8 mouse cellular contexts compared by ENCODE assay signal in genomic region chr15:101283911-101284750, GRCm38 (mm10). TPM values are rescaled to one million over a fixed set of nuclear protein-coding genes. Genes with fewer than 3 reads are reported as not detected.
DNase-seq lines count a peak whose midpoint lies in the region; ATAC-seq and TF ChIP-seq lines count a peak whose summit lies in the region.

TSS of gene Atg101 (plus strand) at chr15:101284272.

- peaks cover 16% of the 10 kb centered on the region for H3K79me3 ChIP-seq in C2C12 (ENCODE audit: low read depth)

- H3K4me3 ChIP-seq in C2C12 (ENCODE audit: insufficient read depth, poor library complexity, severe bottlenecking) (peak within 1 kb of the TSS; percentile 93), myocyte (peak within 1 kb of the TSS; percentile 70)
- H3K4me3 ChIP-seq in erythroblast, embryonic 14.5 days (replicated peaks), result peak within 1 kb of the TSS; percentile 70
- peak within 1 kb of the TSS; percentile 87 for H3K4me3 ChIP-seq in heart, embryonic 11.5 days (ENCODE audit: low read depth, low read length)
- H3K4me3 ChIP-seq in kidney, embryonic 16.5 days (ENCODE audit: low read length), result peak within 1 kb of the TSS; percentile 79
- H3K4me3 ChIP-seq in liver, adult 2 months (ENCODE audit: insufficient read depth, low read depth, low read length), result peak within 1 kb of the TSS; percentile 95

- TF ChIP-seq CTCF in C2C12 (IDR thresholded peaks at IDR 0.05; ENCODE audit: control insufficient read depth, insufficient read depth, insufficient read length), result peak; percentile 99
- TF ChIP-seq CTCF in brain, embryonic 14.5 days (IDR thresholded peaks at IDR 0.05; ENCODE audit: borderline replicate concordance, extremely low read depth, insufficient read depth, insufficient read length), result peak; percentile 93
- TF ChIP-seq CTCF in liver, adult 2 months (IDR thresholded peaks at IDR 0.05; ENCODE audit: low read depth, low read length), result peak; percentile 92

- H3K27me3 ChIP-seq in C2C12 (ENCODE audit: control insufficient read depth, insufficient read depth, insufficient read length) (no peaks in the 10 kb centered on the region), myocyte (ENCODE audit: control insufficient read depth, insufficient read depth, insufficient read length) (no peaks in the 10 kb centered on the region)
- H3K27me3 ChIP-seq in erythroblast, embryonic 14.5 days (ENCODE audit: control insufficient read depth), result no peaks in the 10 kb centered on the region
- no peaks in the 10 kb centered on the region for H3K27me3 ChIP-seq in heart, embryonic 11.5 days (ENCODE audit: control insufficient read depth, insufficient read depth, low read length)
- no peaks in the 10 kb centered on the region for H3K27me3 ChIP-seq in kidney, embryonic 16.5 days (ENCODE audit: insufficient read depth, low read length)
- no peaks in the 10 kb centered on the region for H3K27me3 ChIP-seq in liver, adult 2 months (ENCODE audit: control insufficient read depth, insufficient read depth, low read length)
- H3K27me3 ChIP-seq in splenic B cell, adult 2 months (ENCODE audit: control insufficient read depth, insufficient read depth, low read length, poor library complexity, severe bottlenecking), result no peaks in the 10 kb centered on the region

- H3K4me2 ChIP-seq in heart, embryonic 11.5 days, result peak within 1 kb of the TSS; percentile 98
- H3K4me2 ChIP-seq in kidney, embryonic 16.5 days (replicated peaks; ENCODE audit: low read depth, low read length), result peak within 1 kb of the TSS; percentile 92
- peak within 1 kb of the TSS; percentile 99 for H3K4me2 ChIP-seq in myocyte (ENCODE audit: low read depth)

- peak; percentile 96 for DNase-seq in brain, embryonic 14.5 days (ENCODE audit: low read depth)
- peak; percentile 84 for DNase-seq in liver, adult 2 months (ENCODE audit: extremely low read depth, low read depth, low spot score)
- DNase-seq in splenic B cell, adult 2 months (ENCODE audit: low read depth, low spot score), result peak; percentile 95

- H3ac ChIP-seq in C2C12 (ENCODE audit: control insufficient read depth, insufficient read length, low read depth) (peak within 1 kb of the TSS; percentile 97), myocyte (ENCODE audit: control insufficient read depth, insufficient read length) (peak within 1 kb of the TSS; percentile 68)

- H3K4me1 ChIP-seq in erythroblast, embryonic 14.5 days (ENCODE audit: control insufficient read depth), result peaks cover 38% of the 10 kb centered on the region
- H3K4me1 ChIP-seq in heart, embryonic 11.5 days (ENCODE audit: control insufficient read depth, insufficient read depth, low read length), result peaks cover 12% of the 10 kb centered on the region
- peaks cover 16% of the 10 kb centered on the region for H3K4me1 ChIP-seq in kidney, embryonic 16.5 days (ENCODE audit: insufficient read depth, low read length)
- peaks cover 27% of the 10 kb centered on the region for H3K4me1 ChIP-seq in liver, adult 2 months (ENCODE audit: control insufficient read depth, insufficient read depth, low read length)

- H3K36me3 ChIP-seq in C2C12 (ENCODE audit: control insufficient read depth, insufficient read depth) (peaks cover 26% of the 10 kb centered on the region), myocyte (ENCODE audit: control insufficient read depth, insufficient read depth) (peaks cover 31% of the 10 kb centered on the region)
- peaks cover 31% of the 10 kb centered on the region for H3K36me3 ChIP-seq in erythroblast, embryonic 14.5 days (ENCODE audit: control insufficient read depth)
- no peaks in the 10 kb centered on the region; the same call in 1 of the 2 replicates for H3K36me3 ChIP-seq in heart, embryonic 11.5 days (ENCODE audit: control insufficient read depth, insufficient read depth, low read length)
- peaks cover 20% of the 10 kb centered on the region for H3K36me3 ChIP-seq in kidney, embryonic 16.5 days (ENCODE audit: insufficient read depth, low read length)
- H3K36me3 ChIP-seq in liver, adult 2 months (ENCODE audit: control insufficient read depth, insufficient read depth, low read length), result peaks cover 8% of the 10 kb centered on the region; the same call in 1 of the 2 replicates
- H3K36me3 ChIP-seq in splenic B cell, adult 2 months (ENCODE audit: control insufficient read depth, insufficient read depth, low read length, poor library complexity, severe bottlenecking), result peaks cover 8% of the 10 kb centered on the region; the same call in 1 of the 2 replicates

- under 1% methylated on average over 61 of the region's 61 CpGs for WGBS in heart, embryonic 11.5 days (ENCODE audit: insufficient replicate concordance)
- under 1% methylated on average over 61 of the region's 61 CpGs for WGBS in kidney, embryonic 16.5 days
- under 1% methylated on average over 61 of the region's 61 CpGs for WGBS in liver, adult 2 months

- peak; percentile 90 for ATAC-seq in heart, embryonic 11.5 days (replicated peaks; ENCODE audit: insufficient number of reproducible peaks, low FRiP score, low TSS enrichment)
- peak; percentile 89 for ATAC-seq in kidney, embryonic 16.5 days (ENCODE audit: low FRiP score, low TSS enrichment)

- peak within 1 kb of the TSS; percentile 78 for H3K27ac ChIP-seq in heart, embryonic 11.5 days (ENCODE audit: low read depth, low read length)
- peak within 1 kb of the TSS; percentile 83 for H3K27ac ChIP-seq in kidney, embryonic 16.5 days (ENCODE audit: low read length)
- peak within 1 kb of the TSS; percentile 91 for H3K27ac ChIP-seq in liver, adult 2 months (replicated peaks; ENCODE audit: insufficient read depth, low read depth, low read length)

- no peaks in the 10 kb centered on the region for H3K9me3 ChIP-seq in erythroblast, embryonic 14.5 days (ENCODE audit: control insufficient read depth, low read length)
- no peaks in the 10 kb centered on the region for H3K9me3 ChIP-seq in heart, embryonic 11.5 days (replicated peaks; ENCODE audit: control insufficient read depth, low read length)
- no peaks in the 10 kb centered on the region for H3K9me3 ChIP-seq in kidney, embryonic 16.5 days (ENCODE audit: low read length)

- peak; percentile 70; the same call in 1 of the 2 replicates for TF ChIP-seq POLR2A in brain, embryonic 14.5 days (IDR thresholded peaks at IDR 0.05; ENCODE audit: borderline replicate concordance, extremely low read depth, insufficient read depth, insufficient read length, poor library complexity, severe bottlenecking)
- peak; percentile 94 for TF ChIP-seq POLR2A in liver, adult 2 months (IDR thresholded peaks at IDR 0.05; ENCODE audit: extremely low read depth, insufficient read depth, low read length)
- TF ChIP-seq POLR2A in myocyte (IDR thresholded peaks at IDR 0.05; ENCODE audit: insufficient read length, low read depth), result peak; percentile 95

- H3K79me2 ChIP-seq in C2C12 (ENCODE audit: control insufficient read depth, insufficient read depth), result peaks cover 36% of the 10 kb centered on the region
- H3K79me2 ChIP-seq in liver, adult 2 months (ENCODE audit: control insufficient read depth, insufficient read depth, low read length), result peaks cover 15% of the 10 kb centered on the region
- H3K79me2 ChIP-seq in myocyte (ENCODE audit: control insufficient read depth, insufficient read depth), result peaks cover 25% of the 10 kb centered on the region

- peak within 1 kb of the TSS; percentile 84 for H3K9ac ChIP-seq in heart, embryonic 11.5 days (ENCODE audit: low read depth, low read length)
- H3K9ac ChIP-seq in kidney, embryonic 16.5 days (replicated peaks; ENCODE audit: low read length), result peak within 1 kb of the TSS; percentile 94
- peak within 1 kb of the TSS; percentile 93 for H3K9ac ChIP-seq in liver, adult 2 months (ENCODE audit: low read depth, low read length)

TF ChIP-seq in C2C12, 6 proteins besides CTCF, POLR2A, EP300 and RAD21:
- no peak for TF ChIP-seq USF1 (IDR thresholded peaks at IDR 0.05; ENCODE audit: low read depth)
- TF ChIP-seq MAX (IDR thresholded peaks at IDR 0.05), result peak; percentile 88
- no peak for TF ChIP-seq CEBPB (IDR thresholded peaks at IDR 0.05; ENCODE audit: low read depth)

TF ChIP-seq in myocyte, 11 proteins besides CTCF, POLR2A, EP300 and RAD21:
- peak in 2 of 3 experiments; percentile 27 to 71 for TF ChIP-seq MYOG (IDR thresholded peaks at IDR 0.05; ENCODE audit: control insufficient read depth in 1 of 3, insufficient read depth in 1 of 3, insufficient read length in 2 of 3, low read depth in 2 of 3)
- peak; percentile 79 for TF ChIP-seq SRF (IDR thresholded peaks at IDR 0.05; ENCODE audit: control insufficient read depth, insufficient read length, low read depth)
- TF ChIP-seq POLR2AphosphoS2 (IDR thresholded peaks at IDR 0.05; ENCODE audit: insufficient read length, low read depth), result peak; percentile 96
- no peak for TF ChIP-seq USF1 (IDR thresholded peaks at IDR 0.05; ENCODE audit: low read depth)
- TF ChIP-seq MYOD1 (IDR thresholded peaks at IDR 0.05; ENCODE audit: control insufficient read depth in 1 of 3, insufficient read length in 2 of 3, low read depth in 2 of 3), result peak in 1 of 3 experiments; percentile 19
- TF ChIP-seq REST (IDR thresholded peaks at IDR 0.05; ENCODE audit: insufficient read depth, insufficient read length), result peak; percentile 0
- TF ChIP-seq E2F4 (IDR thresholded peaks at IDR 0.05; ENCODE audit: insufficient read depth), result peak; percentile 51
- TF ChIP-seq TCF3 (IDR thresholded peaks at IDR 0.05; ENCODE audit: insufficient read length, low read depth), result peak; percentile 33
- no peak for TF ChIP-seq TCF12 (IDR thresholded peaks at IDR 0.05; ENCODE audit: insufficient read depth, poor library complexity, severe bottlenecking)

RNA-seq across cellular contexts. Expression of gene Atg101, which starts in this region (rescaled TPM):
- polyA plus RNA-seq in C2C12 (2012; fragmentation: generic; extraction: Trizol), result 61.3 TPM
- 58.9 and 75.1 TPM in 2 replicates for polyA plus RNA-seq in brain, embryonic 14.5 days (2012; rRNA removed)
- 2.8 and 3.0 TPM in 2 replicates for polyA plus RNA-seq in erythroblast, embryonic 14.5 days (2012)
- polyA plus RNA-seq in heart, embryonic 11.5 days (2014; fragmentation: Nextera tagmentation; extraction: Ambion mirVana), result 49.4 and 50.1 TPM in 2 replicates
- 78.2 and 87.0 TPM in 2 replicates for polyA plus RNA-seq in kidney, embryonic 16.5 days (2015; fragmentation: Nextera tagmentation; extraction: Ambion mirVana)
- 55.3 and 63.2 TPM in 2 replicates for total RNA-seq in liver, adult 2 months (2014; rRNA removed)
- polyA plus RNA-seq in liver, adult 2 months (2012; rRNA removed), result 89.3 and 94.5 TPM in 2 replicates
- polyA plus RNA-seq in myocyte (2012; fragmentation: generic; extraction: Trizol), result 110 TPM

Comparison
In these comparisons a context has a peak if more than half of its experiments do, and no peak if none do; other contexts are left out.
1. Peak in every context shown above with its lines: DNase-seq, ATAC-seq, H3K4me3 ChIP-seq and H3K27ac ChIP-seq.
2. RNA of gene Atg101 (polyA plus RNA-seq): 110 TPM in myocyte (single experiment), 89.3 to 94.5 TPM in liver, adult 2 months, 78.2 to 87.0 TPM in kidney, embryonic 16.5 days, 61.3 TPM in C2C12 (single experiment), 58.9 to 75.1 TPM in brain, embryonic 14.5 days and 49.4 to 50.1 TPM in heart, embryonic 11.5 days; 2.8 to 3.0 TPM in erythroblast, embryonic 14.5 days; every median in the first group is over 10 times any median in the second.